Mouse (Mus musculus) heart, adult 2 months (tissue): Measurements from ENCODE around the gene Tfeb.

Source experiments
- CTCF ChIP-seq: fragments of 200-600 bp; IDR thresholded peaks from 2 replicates; pipeline ENCODE4 v1.8.1; 2022; ENCODE audit warnings: antibody characterized with exemption, mild to moderate bottlenecking, moderate library complexity
- EP300 ChIP-seq: fragments of 200-500 bp; IDR thresholded peaks from 2 replicates; pipeline ENCODE4 v1.6.1; 2011; ENCODE audit warnings: low read depth, low read length, control low read depth; ENCODE audit not compliant: insufficient read depth
- POLR2A ChIP-seq: fragments of 200-500 bp; IDR thresholded peaks from 2 replicates; pipeline ENCODE4 v1.6.1; 2011; ENCODE audit warnings: mild to moderate bottlenecking, low read depth, low read length, control low read depth; ENCODE audit not compliant: insufficient read depth

- TF ChIP-seq EP300, result no peak
- no peak for TF ChIP-seq CTCF
- no peak for TF ChIP-seq POLR2A
These were observed 46.9 kb upstream of the Tfeb start for GRCm38 (mm10) chr17:47689894-47690293.
